Mouse (Mus musculus) heart, adult 2 months (tissue): ENCODE data around the gene Dis3l2. TPM values are rescaled to one million over a fixed set of nuclear protein-coding genes. Genes with fewer than 3 reads are reported as not detected.
A peak's percentile ranks its signal among the peaks of the same experiment; 100 is the strongest.

Experiments used
- DNase-seq, 2 experiments: peaks; one replicate each; pipeline ENCODE4 v3.0.0; 2021
- H3K27ac ChIP-seq: fragments of 200-600 bp; 2 replicates; pipeline ENCODE4 v1.8.1; 2022
- H3K27me3 ChIP-seq: fragments of 200-500 bp; 2 replicates; pipeline ENCODE4 v1.6.1; 2012; ENCODE audit warnings: mild to moderate bottlenecking, low read length, inconsistent platforms, mixed read lengths; ENCODE audit not compliant: control insufficient read depth, insufficient read depth
- H3K36me3 ChIP-seq: fragments of 200-500 bp; 2 replicates; pipeline ENCODE4 v1.6.1; 2012; ENCODE audit warnings: low read length, inconsistent platforms; ENCODE audit not compliant: control insufficient read depth, insufficient read depth
- H3K4me1 ChIP-seq: fragments of 200-500 bp; 2 replicates; pipeline ENCODE4 v1.6.1; 2011; ENCODE audit warnings: low read length; ENCODE audit not compliant: control insufficient read depth, insufficient read depth
- H3K4me3 ChIP-seq: fragments of 200-600 bp; 2 replicates; pipeline ENCODE4 v1.8.1; 2022
- H3K79me2 ChIP-seq: fragments of 200-500 bp; replicated peaks from 2 replicates; pipeline ENCODE4 v1.6.1; 2012; ENCODE audit warnings: mild to moderate bottlenecking, inconsistent platforms, low read length, moderate library complexity, mixed read lengths; ENCODE audit not compliant: control insufficient read depth, insufficient read depth
- H3K9ac ChIP-seq: fragments of 200-500 bp; 2 replicates; pipeline ENCODE4 v1.6.1; 2012; ENCODE audit warnings: low read depth, mild to moderate bottlenecking, control low read depth, inconsistent platforms, low read length, mixed read lengths
- CTCF ChIP-seq: fragments of 200-600 bp; IDR thresholded peaks from 2 replicates; pipeline ENCODE4 v1.8.1; 2022; ENCODE audit warnings: antibody characterized with exemption, mild to moderate bottlenecking, moderate library complexity
- EP300 ChIP-seq: fragments of 200-500 bp; IDR thresholded peaks from 2 replicates; pipeline ENCODE4 v1.6.1; 2011; ENCODE audit warnings: low read depth, low read length, control low read depth; ENCODE audit not compliant: insufficient read depth
- POLR2A ChIP-seq: fragments of 200-500 bp; IDR thresholded peaks from 2 replicates; pipeline ENCODE4 v1.6.1; 2011; ENCODE audit warnings: mild to moderate bottlenecking, low read depth, low read length, control low read depth; ENCODE audit not compliant: insufficient read depth
- WGBS: fragments of 180-500 bp; shearing (Covaris S2); methylation state at CpG from one replicate; pipeline ENCODE4 v1.1.7; 2018; 5-methylcytosine and 5-hydroxymethylcytosine counted together
- intact Hi-C: fragments of 180-260 bp; cut with DNase I; formaldehyde crosslinking; loops from one replicate; pipeline ENCODE4 v1.15.1; 2025
- polyA plus RNA-seq: library from polyadenylated mRNA; depleted of rRNA; stranded (reverse); fragments of >200 nt; gene quantifications from 2 replicates; pipeline ENCODE4 v1.2.3, GENCODE M21; 2012
- total RNA-seq, 2 experiments: library from RNA; stranded (reverse); gene quantifications; 2 replicates each; pipeline ENCODE4 v1.2.3; 2021

The Dis3l2 gene
- total and polyA plus RNA-seq, 3 experiments = 7.8 to 10.2 (median 9.0) TPM

- no peak for DNase-seq
- Histone ChIP-seq H3K36me3 (no peaks in the 10 kb centered on the region), H3K27me3 (no peaks in the 10 kb centered on the region), H3K79me2 (no peaks in the 10 kb centered on the region), H3K27ac (no peak overlapping the region), H3K4me3 (no peak overlapping the region), H3K4me1 (peaks cover 2% of the 10 kb centered on the region), H3K9ac (no peak overlapping the region)
- 89% methylated on average over 2 of the region's 2 CpGs for WGBS
- intact Hi-C loops = no loop called here
- no peak for TF ChIP-seq POLR2A
- no peak for TF ChIP-seq CTCF
- no peak for TF ChIP-seq EP300
These were observed 335.0 kb downstream of the Dis3l2 start for GRCm38 (mm10) chr1:87038477-87039070.

GRCm38 (mm10) chr1:87041119-87041518, 337.5 kb downstream of the Dis3l2 start:
- 16% methylated on average over 3 of the region's 3 CpGs for WGBS
- no peak for TF ChIP-seq EP300
- TF ChIP-seq POLR2A = no peak
- TF ChIP-seq CTCF = peak; percentile 96
- intact Hi-C loops = loop anchor here (1.0 to 10.0 kb wide), 4 partner anchors 74 to 391 kb away; partner anchors contain the start of gene Prss56
- no peaks in the 10 kb centered on the region for H3K27me3 ChIP-seq
- no peaks in the 10 kb centered on the region for H3K36me3 ChIP-seq
- no peak overlapping the region for H3K9ac ChIP-seq
- H3K4me1 ChIP-seq = peaks cover 2% of the 10 kb centered on the region; the same call in 1 of the 2 replicates
- no peak overlapping the region for H3K4me3 ChIP-seq
- DNase-seq = peak; percentile 54 to 82
- H3K27ac ChIP-seq = no peak overlapping the region
- no peaks in the 10 kb centered on the region for H3K79me2 ChIP-seq

GRCm38 (mm10) chr1:87041814-87042438, 338.3 kb downstream of the Dis3l2 start:
- H3K79me2 ChIP-seq = no peaks in the 10 kb centered on the region
- H3K4me1 ChIP-seq = no peaks in the 10 kb centered on the region
- peak; percentile 59 to 82 for DNase-seq
- no peak overlapping the region for H3K9ac ChIP-seq
- TF ChIP-seq EP300 (peak; percentile 78; the same call in 1 of the 2 replicates), CTCF (peak; percentile 98; the same call in 1 of the 2 replicates), POLR2A (no peak)
- no peak overlapping the region for H3K4me3 ChIP-seq
- intact Hi-C loops = loop anchor here (1.0 to 10.0 kb wide), 6 partner anchors 75 to 428 kb away; partner anchors contain the start of gene Prss56
- WGBS = 0% methylated on average over 1 of the region's 1 CpGs
- no peak overlapping the region for H3K27ac ChIP-seq
- no peaks in the 10 kb centered on the region for H3K27me3 ChIP-seq
- H3K36me3 ChIP-seq = no peaks in the 10 kb centered on the region

GRCm38 (mm10) chr1:87050072-87050471, 346.5 kb downstream of the Dis3l2 start:
- no peak for TF ChIP-seq POLR2A
- TF ChIP-seq CTCF = no peak
- no peak for TF ChIP-seq EP300

GRCm38 (mm10) chr1:87050700-87051099, 347.1 kb downstream of the Dis3l2 start:
- 100% methylated on average over 1 of the region's 1 CpGs for WGBS
- TF ChIP-seq CTCF (no peak), EP300 (no peak), POLR2A (no peak)
- no peak overlapping the region for H3K4me3 ChIP-seq
- H3K27ac ChIP-seq = no peak overlapping the region
- H3K4me1 ChIP-seq = no peaks in the 10 kb centered on the region; the same call in 1 of the 2 replicates
- no peaks in the 10 kb centered on the region for H3K27me3 ChIP-seq
- H3K36me3 ChIP-seq = no peaks in the 10 kb centered on the region
- no peak for DNase-seq
- H3K79me2 ChIP-seq = no peaks in the 10 kb centered on the region
- H3K9ac ChIP-seq = no peak overlapping the region
- intact Hi-C loops = no loop called here

More at GRCm38 (mm10) chr1:87050072-87050471, 346.5 kb downstream of the Dis3l2 start:
- H3K9ac ChIP-seq = no peak overlapping the region
- H3K79me2 ChIP-seq = no peaks in the 10 kb centered on the region
- H3K4me1 ChIP-seq = no peaks in the 10 kb centered on the region; the same call in 1 of the 2 replicates
- 87% methylated on average over 3 of the region's 3 CpGs for WGBS
- no peak overlapping the region for H3K4me3 ChIP-seq
- intact Hi-C loops = no loop called here
- DNase-seq = no peak
- no peak overlapping the region for H3K27ac ChIP-seq
- H3K36me3 ChIP-seq = no peaks in the 10 kb centered on the region
- no peaks in the 10 kb centered on the region for H3K27me3 ChIP-seq

GRCm38 (mm10) chr1:87051369-87051768, 347.8 kb downstream of the Dis3l2 start:
- Histone ChIP-seq H3K36me3 (no peaks in the 10 kb centered on the region), H3K9ac (no peak overlapping the region), H3K4me3 (no peak overlapping the region), H3K79me2 (no peaks in the 10 kb centered on the region), H3K27me3 (no peaks in the 10 kb centered on the region), H3K27ac (no peak overlapping the region), H3K4me1 (no peaks in the 10 kb centered on the region; the same call in 1 of the 2 replicates)
- 79% methylated on average over 4 of the region's 4 CpGs for WGBS
- TF ChIP-seq CTCF = no peak
- TF ChIP-seq EP300 = no peak
- no peak for TF ChIP-seq POLR2A
- DNase-seq = no peak
- intact Hi-C loops = no loop called here
